Mouse (Mus musculus) common myeloid progenitor, adult 5-6 weeks (primary cell): ENCODE data around the gene Cldn34d. TPM values are rescaled to one million over a fixed set of nuclear protein-coding genes. Genes with fewer than 3 reads are reported as not detected.

ENCODE experiments used
- ATAC-seq: replicated peaks from 2 replicates; pipeline ENCODE4 v1.8.0; 2016; ENCODE audit warnings: low read depth, mild to moderate bottlenecking, moderate TSS enrichment, inconsistent platforms; ENCODE audit not compliant: poor library complexity, severe bottlenecking
- total RNA-seq: library from RNA; stranded (forward); fragments of 200-1000, 187-1606 nt; gene quantifications from 2 replicates; pipeline ENCODE4 v1.2.3, GENCODE M21; 2017

The Cldn34d gene
- total RNA-seq, result not detected in 2 replicates

DNA sequence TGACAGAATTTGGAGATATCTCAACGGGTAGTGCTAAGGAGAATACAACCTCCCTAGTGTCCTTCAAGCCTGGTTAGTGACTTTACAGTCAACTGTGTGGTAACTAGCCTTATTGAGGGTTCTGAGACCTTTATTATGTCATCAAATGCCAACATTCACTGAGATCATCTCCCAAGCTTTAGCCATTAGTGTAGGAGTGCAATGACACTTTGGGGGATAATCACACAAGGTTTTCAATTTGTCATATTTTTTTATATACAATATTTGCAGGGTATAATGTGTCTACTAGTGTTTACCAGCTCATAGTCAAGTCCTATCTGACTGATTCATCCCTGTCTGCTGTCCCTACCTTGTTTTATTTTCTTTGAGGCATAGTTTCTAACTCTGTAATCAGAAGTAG lies at the start of gene Cldn34d:
Gene Cldn34d, minus strand, starts transcription at position 101 of the 400 bp plus-strand sequence.
- ATAC-seq, result no peak

GRCm38 (mm10) chrX:76598459-76599206 lies 4.1 kb downstream of the Cldn34d start:
- ATAC-seq, result peak; percentile 100

Other genes starting within 250 kb of the Cldn34d start
- gene Cldn34b4, start 209.6 kb downstream of the Cldn34d start, total RNA-seq, result not detected in 2 replicates